Mouse (Mus musculus) brown adipose tissue, adult 24 weeks (tissue): ENCODE measurements around the gene Errfi1. TPM values are rescaled to one million over a fixed set of nuclear protein-coding genes. Genes with fewer than 3 reads are reported as not detected.
A peak's percentile ranks its signal among the peaks of the same experiment; 100 is the strongest.
"Not testable (repeated sequence)": the region's sequence is repeated elsewhere in the genome, so short reads cannot be mapped to it uniquely, and the experiment has no call there.

Experiments
- H3K27ac ChIP-seq: fragments of 200-500 bp; replicated peaks from 2 replicates; pipeline ENCODE4 v1.5.1; 2012; ENCODE audit warnings: low read depth, mild to moderate bottlenecking, low read length
- H3K4me1 ChIP-seq: fragments of 200-500 bp; 2 replicates; pipeline ENCODE4 v1.6.1; 2012; ENCODE audit warnings: low read length, mixed read lengths; ENCODE audit not compliant: control insufficient read depth, insufficient read depth, insufficient read length
- H3K4me3 ChIP-seq: fragments of 200-500 bp; 2 replicates; pipeline ENCODE4 v1.5.1; 2012; ENCODE audit warnings: low read depth, mild to moderate bottlenecking, low read length, moderate library complexity; ENCODE audit not compliant: insufficient read depth
- polyA plus RNA-seq: library from polyadenylated mRNA; stranded (reverse); fragments of >200 nt; gene quantifications from 2 replicates; pipeline ENCODE4 v1.2.4, GENCODE M21; 2012; ENCODE audit not compliant: missing spikeins, insufficient read depth, insufficient read length

Gene Errfi1
- polyA plus RNA-seq, 1 experiment: 32.1 TPM

GRCm38 (mm10) chr4:150861161-150861560 lies 7.4 kb downstream of the Errfi1 start:
- H3K4me1 ChIP-seq: peaks cover 3% of the 10 kb centered on the region; the same call in 1 of the 2 replicates
- no peak overlapping the region for H3K27ac ChIP-seq
- no peak overlapping the region for H3K4me3 ChIP-seq

GRCm38 (mm10) chr4:150862626-150863375 lies 9.1 kb downstream of the Errfi1 start:
- peaks cover 3% of the 10 kb centered on the region; the same call in 1 of the 2 replicates for H3K4me1 ChIP-seq
- H3K4me3 ChIP-seq: no peak overlapping the region
- peak overlapping the region; percentile 51; the same call in 1 of the 2 replicates for H3K27ac ChIP-seq

DNA sequence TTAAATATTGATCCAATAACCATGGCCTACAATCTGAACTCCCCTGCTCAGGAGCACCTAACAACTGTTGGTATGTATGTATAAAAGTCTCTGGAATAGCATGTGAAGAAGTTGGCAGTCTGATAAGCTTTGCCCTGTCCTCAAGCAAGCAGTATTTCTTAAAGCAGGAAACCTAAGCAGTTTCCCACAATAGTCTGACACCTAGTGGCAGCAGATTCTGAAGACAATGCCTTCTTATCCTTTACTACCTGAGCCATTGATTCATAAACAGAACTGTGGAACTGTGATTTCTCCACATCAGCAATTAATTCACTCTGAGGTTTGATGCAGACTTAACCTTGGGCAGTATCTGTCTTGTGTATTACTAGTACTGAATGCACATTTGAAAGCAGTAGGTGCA lies 11.7 kb downstream of the Errfi1 start:
- H3K27ac ChIP-seq: no peak overlapping the region
- H3K4me3 ChIP-seq: no peak overlapping the region
- peaks cover 12% of the 10 kb centered on the region for H3K4me1 ChIP-seq

DNA sequence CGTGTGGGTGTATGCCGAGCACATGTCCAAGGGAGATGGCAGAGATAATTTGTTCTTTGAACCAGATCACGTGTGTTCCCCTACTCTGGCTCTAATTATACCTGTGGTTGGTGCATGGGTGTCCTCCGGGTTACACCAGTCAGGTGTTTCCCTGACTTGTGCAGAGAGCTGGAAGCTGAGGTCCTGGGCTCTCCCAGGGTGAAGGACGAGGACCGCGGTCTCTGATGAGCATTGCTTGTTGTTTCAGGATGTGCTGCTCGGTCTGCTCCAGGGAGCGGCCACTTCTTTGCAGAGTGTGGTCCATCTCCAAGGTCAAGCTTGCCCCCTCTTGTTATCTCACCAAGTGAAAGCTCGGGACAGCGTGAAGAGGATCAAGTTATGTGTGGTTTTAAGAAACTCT lies 12.3 kb downstream of the Errfi1 start:
- Histone ChIP-seq H3K27ac (no peak overlapping the region), H3K4me3 (no peak overlapping the region), H3K4me1 (peaks cover 15% of the 10 kb centered on the region)

GRCm38 (mm10) chr4:150866494-150866893 lies 12.8 kb downstream of the Errfi1 start:
- Histone ChIP-seq H3K4me3 (no peak overlapping the region), H3K27ac (no peak overlapping the region), H3K4me1 (peaks cover 17% of the 10 kb centered on the region)

DNA sequence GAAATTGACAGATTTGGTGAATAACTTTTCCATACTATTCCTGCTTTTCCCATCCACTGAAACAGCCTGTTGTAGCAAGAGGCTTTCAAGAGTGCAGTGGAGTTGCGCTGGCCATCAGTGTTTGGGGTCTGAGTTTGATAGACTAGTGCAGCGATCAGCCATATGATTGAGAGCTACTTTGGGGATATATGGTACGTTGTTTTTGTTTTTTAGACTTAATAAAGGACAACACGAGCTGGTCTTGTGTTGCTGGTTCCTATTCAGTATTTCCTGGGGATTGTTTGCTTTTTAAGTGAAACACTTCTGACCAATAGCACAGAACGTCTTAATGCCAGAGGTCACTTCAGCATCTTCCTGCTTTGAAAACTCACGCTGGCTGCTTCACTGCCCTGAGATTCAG lies 14.4 kb downstream of the Errfi1 start:
- H3K4me3 ChIP-seq: no peak overlapping the region
- peaks cover 17% of the 10 kb centered on the region for H3K4me1 ChIP-seq
- H3K27ac ChIP-seq: no peak overlapping the region

- Histone ChIP-seq H3K27ac (no peak overlapping the region), H3K4me3 (no peak overlapping the region), H3K4me1 (peaks cover 17% of the 10 kb centered on the region)
Measured at GRCm38 (mm10) chr4:150868859-150869258, 15.1 kb downstream of the Errfi1 start.

- Histone ChIP-seq H3K27ac (peak overlapping the region; percentile 27; the same call in 1 of the 2 replicates), H3K4me1 (peaks cover 17% of the 10 kb centered on the region), H3K4me3 (no peak overlapping the region)
Measured at GRCm38 (mm10) chr4:150869276-150870197, 15.8 kb downstream of the Errfi1 start.

DNA sequence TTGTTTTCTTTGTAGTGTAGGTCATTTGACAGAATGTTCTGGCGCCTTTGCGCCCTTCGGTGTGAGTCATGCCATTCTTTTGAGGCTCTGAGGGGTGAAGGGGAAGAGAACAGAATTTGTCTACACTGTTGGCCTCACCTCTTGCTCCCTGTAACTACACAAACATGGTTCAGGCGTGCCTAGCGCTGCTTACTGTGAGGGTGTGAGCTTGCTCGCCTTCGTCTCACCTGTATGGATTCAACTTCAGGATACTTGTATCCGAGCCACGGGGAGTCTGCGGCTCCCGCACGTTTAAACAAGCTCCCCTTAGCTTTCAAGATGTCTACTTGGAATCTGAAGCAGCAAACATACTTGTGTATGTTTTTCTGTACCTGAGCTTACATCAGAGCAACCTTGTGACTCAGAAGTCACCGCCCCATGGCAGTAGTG lies 17.3 kb downstream of the Errfi1 start:
- Histone ChIP-seq H3K4me3 (no peak overlapping the region), H3K4me1 (peaks cover 17% of the 10 kb centered on the region), H3K27ac (peak overlapping the region; percentile 19; the same call in 1 of the 2 replicates)

GRCm38 (mm10) chr4:150871392-150872138 lies 17.8 kb downstream of the Errfi1 start:
- peak overlapping the region; percentile 19; the same call in 1 of the 2 replicates for H3K27ac ChIP-seq
- peaks cover 17% of the 10 kb centered on the region for H3K4me1 ChIP-seq
- no peak overlapping the region for H3K4me3 ChIP-seq

GRCm38 (mm10) chr4:150872139-150872651 lies 18.5 kb downstream of the Errfi1 start:
- H3K4me1 ChIP-seq: peaks cover 17% of the 10 kb centered on the region
- H3K4me3 ChIP-seq: no peak overlapping the region
- H3K27ac ChIP-seq: peak overlapping the region; percentile 55

DNA sequence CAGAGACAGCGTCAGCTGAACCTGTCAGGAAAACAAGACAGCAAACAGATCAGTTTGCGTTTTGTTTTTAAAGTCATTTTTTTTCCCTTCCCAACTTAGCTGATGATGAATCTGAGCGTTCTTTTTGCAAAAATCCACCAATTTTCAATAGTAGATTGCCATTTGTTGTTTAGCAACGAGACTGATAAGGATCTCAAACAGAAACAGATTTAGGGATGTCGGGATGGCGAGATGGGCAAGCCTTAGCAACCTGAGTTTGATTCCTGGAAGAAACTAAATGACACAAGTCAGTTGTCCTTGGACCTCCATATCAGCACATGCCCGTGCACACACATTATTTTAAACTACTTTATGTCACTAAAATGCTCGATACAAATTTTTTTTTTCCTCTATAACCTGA lies 19.0 kb downstream of the Errfi1 start:
- Histone ChIP-seq H3K27ac (peak overlapping the region; percentile 55; the same call in 1 of the 2 replicates), H3K4me3 (no peak overlapping the region), H3K4me1 (peaks cover 17% of the 10 kb centered on the region)

GRCm38 (mm10) chr4:150874416-150874815 lies 20.7 kb downstream of the Errfi1 start:
- H3K4me3 ChIP-seq, H3K27ac ChIP-seq: not testable (repeated sequence)
- H3K4me1 ChIP-seq: peaks cover 16% of the 10 kb centered on the region

DNA sequence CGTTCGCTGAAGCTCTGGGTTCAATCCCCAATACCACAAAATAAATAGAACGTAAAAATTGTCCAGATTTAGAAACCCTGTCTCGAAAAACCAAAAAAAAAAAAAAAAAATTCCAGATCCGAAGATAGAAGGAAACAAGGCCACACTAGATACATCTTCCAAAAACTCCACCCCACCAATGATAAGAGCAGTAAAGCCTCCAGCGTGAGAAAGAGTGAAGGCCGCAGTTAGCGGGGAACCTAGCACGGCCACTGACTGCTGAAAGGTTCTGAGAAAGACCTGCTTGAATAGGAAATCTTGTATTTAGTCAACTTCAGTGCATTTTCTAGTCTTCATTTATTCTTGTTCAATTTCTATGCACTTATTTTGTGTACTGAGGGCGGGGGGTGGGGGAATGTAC lies 21.7 kb downstream of the Errfi1 start:
- Histone ChIP-seq H3K4me1 (peaks cover 8% of the 10 kb centered on the region), H3K4me3 (no peak overlapping the region), H3K27ac (no peak overlapping the region)
